Mouse (Mus musculus) stomach, embryonic 16.5 days (tissue): ENCODE measurements at regions not wholly inside any gene's neighbourhood (a gene's known extent, or its start where the extent isn't known, plus 50 kb on each side); places are given as distances from the start of the nearest gene placed in this dataset.

Experiments used
- ATAC-seq: fragments of 200-750 bp; cut with Nextera tagmentation; 2 replicates; pipeline ENCODE4 v1.8.0; 2017; ENCODE audit warnings: moderate number of reproducible peaks, moderate TSS enrichment; ENCODE audit not compliant: insufficient read depth, low FRiP score
- H3K27ac ChIP-seq: fragments of 300-500 bp; sonication (generic); 2 replicates; pipeline ENCODE4 v1.5.1; 2014; ENCODE audit warnings: low read length
- H3K27me3 ChIP-seq: fragments of 300-500 bp; sonication (generic); 2 replicates; pipeline ENCODE4 v1.6.1; 2014; ENCODE audit warnings: low read length, control low read depth, mixed read lengths; ENCODE audit not compliant: control insufficient read depth, insufficient read depth
- H3K36me3 ChIP-seq: fragments of 300-500 bp; sonication (generic); 2 replicates; pipeline ENCODE4 v1.6.1; 2014; ENCODE audit warnings: low read length; ENCODE audit not compliant: control insufficient read depth, insufficient read depth
- H3K4me1 ChIP-seq: fragments of 300-500 bp; sonication (generic); 2 replicates; pipeline ENCODE4 v1.6.1; 2014; ENCODE audit warnings: low read length, control low read depth, mixed read lengths; ENCODE audit not compliant: control insufficient read depth, insufficient read depth
- H3K4me2 ChIP-seq: fragments of 300-500 bp; sonication (generic); 2 replicates; pipeline ENCODE4 v1.6.1; 2014; ENCODE audit warnings: low read depth, low read length, mixed read lengths
- H3K4me3 ChIP-seq: fragments of 300-500 bp; sonication (generic); replicated peaks from 2 replicates; pipeline ENCODE4 v1.5.1; 2014; ENCODE audit warnings: mild to moderate bottlenecking, low read length
- H3K9ac ChIP-seq: fragments of 300-500 bp; sonication (generic); 2 replicates; pipeline ENCODE4 v1.6.1; 2014; ENCODE audit warnings: low read length
- H3K9me3 ChIP-seq: fragments of 300-500 bp; sonication (generic); replicated peaks from 2 replicates; pipeline ENCODE4 v1.6.1; 2016; ENCODE audit warnings: low read length, control low read depth; ENCODE audit not compliant: control insufficient read depth
- WGBS: fragments of 180-500 bp; shearing (Covaris S2); extraction: QIAGEN DNeasy Blood & Tissue Kit; methylation state at CpG from one replicate; pipeline ENCODE4 v1.1.7; 2014; 5-methylcytosine and 5-hydroxymethylcytosine counted together

- Histone ChIP-seq H3K4me3 (no peak overlapping the region), H3K36me3 (no peaks in the 10 kb centered on the region), H3K4me1 (no peaks in the 10 kb centered on the region), H3K9ac (no peak overlapping the region), H3K27ac (no peak overlapping the region), H3K9me3 (0 out of 2 replicates have a peak, but pooled peaks cover 3% of the 10 kb centered on the region), H3K4me2 (no peak overlapping the region), H3K27me3 (no peaks in the 10 kb centered on the region)
- WGBS, result 37% methylated on average over 7 of the region's 7 CpGs
- ATAC-seq, result no peak
These were observed 82.8 kb downstream of the Tex29 start for GRCm38 (mm10) chr8:11923115-11923514.

- Histone ChIP-seq H3K4me1 (no peaks in the 10 kb centered on the region), H3K27ac (no peak overlapping the region), H3K9ac (no peak overlapping the region), H3K36me3 (no peaks in the 10 kb centered on the region), H3K27me3 (no peaks in the 10 kb centered on the region), H3K9me3 (0 out of 2 replicates have a peak, but pooled peaks cover 3% of the 10 kb centered on the region), H3K4me3 (no peak overlapping the region), H3K4me2 (no peak overlapping the region)
- no peak for ATAC-seq
- WGBS, result 59% methylated on average over 11 of the region's 11 CpGs
These were observed 83.9 kb downstream of the Tex29 start for GRCm38 (mm10) chr8:11924165-11924564.

- no peaks in the 10 kb centered on the region for H3K9me3 ChIP-seq
These were observed 102.6 kb downstream of the Tex29 start for GRCm38 (mm10) chr8:11942892-11943332.

GRCm38 (mm10) chr8:11947766-11948165 is 107.5 kb downstream of the Tex29 start:
- 78% methylated on average over 8 of the region's 8 CpGs for WGBS
- H3K9ac ChIP-seq, result no peak overlapping the region
- no peak overlapping the region for H3K27ac ChIP-seq
- H3K9me3 ChIP-seq, result no peaks in the 10 kb centered on the region
- H3K4me3 ChIP-seq, result no peak overlapping the region
- H3K36me3 ChIP-seq, result no peaks in the 10 kb centered on the region
- no peaks in the 10 kb centered on the region for H3K27me3 ChIP-seq
- ATAC-seq, result no peak
- no peak overlapping the region for H3K4me2 ChIP-seq
- H3K4me1 ChIP-seq, result no peaks in the 10 kb centered on the region

More at GRCm38 (mm10) chr8:11942892-11943332, 102.6 kb downstream of the Tex29 start:
- Histone ChIP-seq H3K36me3 (no peaks in the 10 kb centered on the region), H3K4me3 (no peak overlapping the region), H3K27ac (no peak overlapping the region), H3K9ac (no peak overlapping the region), H3K4me2 (no peak overlapping the region), H3K4me1 (no peaks in the 10 kb centered on the region), H3K27me3 (no peaks in the 10 kb centered on the region)
- 26% methylated on average over 6 of the region's 6 CpGs for WGBS
- peak; percentile 66 for ATAC-seq

GRCm38 (mm10) chr8:11956268-11956667 is 116.0 kb downstream of the Tex29 start:
- Histone ChIP-seq H3K36me3 (no peaks in the 10 kb centered on the region), H3K9me3 (no peaks in the 10 kb centered on the region), H3K4me1 (no peaks in the 10 kb centered on the region), H3K4me3 (no peak overlapping the region), H3K4me2 (no peak overlapping the region), H3K27ac (no peak overlapping the region), H3K9ac (no peak overlapping the region), H3K27me3 (no peaks in the 10 kb centered on the region)
- WGBS, result 20% methylated on average over 7 of the region's 7 CpGs
- ATAC-seq, result no peak

GRCm38 (mm10) chr8:11957046-11957783 is 116.9 kb downstream of the Tex29 start:
- 60% methylated on average over 7 of the region's 7 CpGs for WGBS
- no peak overlapping the region for H3K4me3 ChIP-seq
- H3K27me3 ChIP-seq, result no peaks in the 10 kb centered on the region
- 0 out of 2 replicates have a peak, but pooled peaks have one; percentile 21 for ATAC-seq
- no peaks in the 10 kb centered on the region for H3K4me1 ChIP-seq
- no peak overlapping the region for H3K9ac ChIP-seq
- H3K36me3 ChIP-seq, result no peaks in the 10 kb centered on the region
- H3K27ac ChIP-seq, result no peak overlapping the region
- no peaks in the 10 kb centered on the region for H3K9me3 ChIP-seq
- H3K4me2 ChIP-seq, result no peak overlapping the region

- Histone ChIP-seq H3K9ac (no peak overlapping the region), H3K4me3 (no peak overlapping the region), H3K36me3 (no peaks in the 10 kb centered on the region), H3K9me3 (no peaks in the 10 kb centered on the region), H3K27ac (no peak overlapping the region), H3K4me2 (no peak overlapping the region), H3K4me1 (no peaks in the 10 kb centered on the region), H3K27me3 (no peaks in the 10 kb centered on the region)
- no peak for ATAC-seq
- WGBS, result 62% methylated on average over 5 of the region's 5 CpGs
These were observed 117.9 kb downstream of the Tex29 start for GRCm38 (mm10) chr8:11958176-11958575.

- Histone ChIP-seq H3K27me3 (no peaks in the 10 kb centered on the region), H3K4me2 (no peak overlapping the region), H3K27ac (no peak overlapping the region), H3K9ac (no peak overlapping the region), H3K9me3 (no peaks in the 10 kb centered on the region), H3K36me3 (no peaks in the 10 kb centered on the region), H3K4me3 (no peak overlapping the region), H3K4me1 (no peaks in the 10 kb centered on the region)
- ATAC-seq, result no peak
- WGBS, result 68% methylated on average over 4 of the region's 4 CpGs
These were observed 119.2 kb downstream of the Tex29 start for GRCm38 (mm10) chr8:11959466-11959865.

- Histone ChIP-seq H3K36me3 (no peaks in the 10 kb centered on the region), H3K9ac (no peak overlapping the region), H3K4me1 (no peaks in the 10 kb centered on the region), H3K4me3 (no peak overlapping the region), H3K9me3 (no peaks in the 10 kb centered on the region), H3K27ac (no peak overlapping the region), H3K27me3 (no peaks in the 10 kb centered on the region), H3K4me2 (no peak overlapping the region)
- 29% methylated on average over 1 of the region's 1 CpGs for WGBS
- ATAC-seq, result no peak
These were observed 123.3 kb downstream of the Tex29 start for GRCm38 (mm10) chr8:11963575-11963974.
